Mouse (Mus musculus) layer of hippocampus, adult 8-10 months (tissue): ENCODE results near the gene Rxra. TPM values are rescaled to one million over a fixed set of nuclear protein-coding genes. Genes with fewer than 3 reads are reported as not detected.

Source experiments
- DNase-seq, 2 experiments: peaks; one replicate each; pipeline ENCODE4 v3.0.0; 2022; ENCODE audit warnings: low spot score in 2 of 2
- total RNA-seq, 4 experiments: library from RNA; stranded (reverse); gene quantifications; 2 replicates each; pipeline ENCODE4 v1.2.4; 2022

Rxra gene
- total RNA-seq, result 10 to 100 TPM; 31.6 to 33.9 (median 32.9) TPM

- no peak for DNase-seq
These were observed at the start of gene Rxra for GRCm38 (mm10) chr2:27676106-27676477. Gene Rxra, plus strand, starts transcription at chr2:27676440.

GRCm38 (mm10) chr2:27626604-27627003, 49.6 kb upstream of the Rxra start:
- no peak for DNase-seq

GRCm38 (mm10) chr2:27630601-27631285, 45.5 kb upstream of the Rxra start:
- no peak for DNase-seq

- DNase-seq, result no peak
These were observed 42.8 kb upstream of the Rxra start for GRCm38 (mm10) chr2:27633471-27633870.

- DNase-seq, result no peak
These were observed 42.2 kb upstream of the Rxra start for GRCm38 (mm10) chr2:27634018-27634417.

- no peak for DNase-seq
These were observed 41.0 kb upstream of the Rxra start for GRCm38 (mm10) chr2:27635147-27635738.

GRCm38 (mm10) chr2:27636796-27637195, 39.4 kb upstream of the Rxra start:
- no peak for DNase-seq

- DNase-seq, result peak in 1 of 2 experiments; percentile 23
These were observed 38.9 kb upstream of the Rxra start for GRCm38 (mm10) chr2:27637281-27637896.

- peak in 1 of 2 experiments; percentile 20 for DNase-seq
These were observed 36.5 kb upstream of the Rxra start for GRCm38 (mm10) chr2:27639631-27640334.

GRCm38 (mm10) chr2:27640900-27641479, 35.2 kb upstream of the Rxra start:
- no peak for DNase-seq

GRCm38 (mm10) chr2:27644547-27645120, 31.6 kb upstream of the Rxra start:
- DNase-seq, result no peak

- DNase-seq, result no peak
These were observed 30.8 kb upstream of the Rxra start for GRCm38 (mm10) chr2:27645471-27645870.

GRCm38 (mm10) chr2:27649862-27650661, 26.2 kb upstream of the Rxra start:
- no peak for DNase-seq

- no peak for DNase-seq
These were observed 25.2 kb upstream of the Rxra start for GRCm38 (mm10) chr2:27650991-27651390.

- DNase-seq, result no peak
These were observed 22.7 kb upstream of the Rxra start for GRCm38 (mm10) chr2:27653496-27654030.

GRCm38 (mm10) chr2:27654321-27655232, 21.7 kb upstream of the Rxra start:
- no peak for DNase-seq

- no peak for DNase-seq
These were observed 19.7 kb upstream of the Rxra start for GRCm38 (mm10) chr2:27656576-27656975.

- DNase-seq, result no peak
These were observed 11.0 kb upstream of the Rxra start for GRCm38 (mm10) chr2:27665284-27665683.

GRCm38 (mm10) chr2:27666719-27667118, 9.5 kb upstream of the Rxra start:
- DNase-seq, result no peak
